Mouse (Mus musculus): ENCODE measurements around the gene Ifi35. TPM values are rescaled to one million over a fixed set of nuclear protein-coding genes. Genes with fewer than 3 reads are reported as not detected.

Ifi35 gene
- polyA plus RNA-seq, 2 experiments: 17.2 to 22.1 TPM

DNA sequence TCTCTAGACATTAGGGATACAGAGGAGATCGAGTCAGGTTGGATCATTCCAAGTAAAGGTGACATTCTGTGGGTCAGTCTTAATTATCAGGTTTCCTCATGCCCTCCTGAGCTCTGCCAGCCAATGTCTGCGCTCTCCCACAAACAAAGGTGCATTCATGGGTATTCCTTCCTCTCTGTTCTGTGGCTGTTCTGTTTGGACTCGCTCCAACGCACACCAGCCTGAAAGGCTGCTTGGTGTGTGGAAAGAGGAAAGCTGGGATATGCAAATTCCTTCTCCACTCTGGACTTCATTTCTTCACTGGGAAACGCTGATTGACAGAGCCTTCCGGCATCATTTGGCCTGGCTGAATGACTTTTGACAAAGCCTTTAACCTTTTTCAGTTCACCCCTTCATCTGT is 6.5 kb downstream of the Ifi35 start:
- peaks cover 0 to 12% of the 10 kb centered on the region in 2 experiments; a peak in 2 of 4 replicates for H3K4me1 ChIP-seq (replicated peaks; ENCODE audit: control insufficient read depth in 2 of 2, insufficient read depth in 2 of 2, low read length in 1 of 2)
- no peak overlapping the region for H3K27ac ChIP-seq
- DNase-seq (ENCODE audit: low read depth in 3 of 3, low spot score in 3 of 3): no peak
- 77% methylated on average over 6 of the region's 6 CpGs for WGBS (ENCODE audit: insufficient replicate concordance)
- H3K9ac ChIP-seq (replicated peaks): no peak overlapping the region
- no peak overlapping the region for H3K4me3 ChIP-seq (ENCODE audit: insufficient read depth in 1 of 2, low read depth in 2 of 2, low read length in 2 of 2)
- H3K4me2 ChIP-seq (ENCODE audit: low read depth): no peak overlapping the region
- H3K27me3 ChIP-seq (ENCODE audit: control insufficient read depth, insufficient read depth, low read length): no peaks in the 10 kb centered on the region
- no peak for ATAC-seq (ENCODE audit: insufficient read depth)
- H3K36me3 ChIP-seq (replicated peaks; ENCODE audit: control insufficient read depth, insufficient read depth, low read depth): no peaks in the 10 kb centered on the region; the same call in none of the 2 replicates
- no peak for TF ChIP-seq CTCF (IDR thresholded peaks at IDR 0.05; ENCODE audit: low read depth)
- no peak for TF ChIP-seq EP300 (IDR thresholded peaks at IDR 0.05; ENCODE audit: low read depth)
- H3K9me3 ChIP-seq (ENCODE audit: control insufficient read depth, low read length): no peaks in the 10 kb centered on the region

DNA sequence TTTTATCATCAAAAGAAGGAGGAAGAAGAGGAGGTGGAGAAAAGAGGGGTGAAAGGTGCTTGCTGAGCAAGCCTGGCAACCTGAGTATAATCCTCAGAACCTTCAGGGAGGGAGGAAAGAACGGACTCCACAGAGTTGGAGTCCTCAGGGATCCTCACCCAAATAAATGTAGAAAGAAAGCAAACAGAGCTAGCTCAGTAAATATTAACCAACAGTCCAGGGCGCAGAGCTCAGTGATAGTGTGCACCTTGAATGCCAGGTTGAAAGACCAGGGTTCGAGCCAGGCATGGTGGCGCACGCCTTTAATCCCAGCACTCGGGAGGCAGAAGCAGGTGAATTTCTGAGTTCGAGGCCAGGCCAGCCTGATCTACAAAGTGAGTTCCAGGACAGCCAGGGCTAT is 7.4 kb downstream of the Ifi35 start:
- Histone ChIP-seq H3K9me3 (ENCODE audit: control insufficient read depth, low read length) (no peaks in the 10 kb centered on the region), H3K27ac (no peak overlapping the region), H3K4me2 (ENCODE audit: low read depth) (no peak overlapping the region), H3K36me3 (replicated peaks; ENCODE audit: control insufficient read depth, insufficient read depth, low read depth) (peaks cover 4% of the 10 kb centered on the region), H3K9ac (replicated peaks) (no peak overlapping the region), H3K27me3 (ENCODE audit: control insufficient read depth, insufficient read depth, low read length) (no peaks in the 10 kb centered on the region), H3K4me3 (ENCODE audit: insufficient read depth in 1 of 2, low read depth in 2 of 2, low read length in 2 of 2) (no peak overlapping the region), H3K4me1 (replicated peaks; ENCODE audit: control insufficient read depth in 2 of 2, insufficient read depth in 2 of 2, low read length in 1 of 2) (peaks cover 0 to 12% of the 10 kb centered on the region in 2 experiments; a peak in 2 of 4 replicates)
- DNase-seq (ENCODE audit: low read depth in 3 of 3, low spot score in 3 of 3) (no peak), ATAC-seq (ENCODE audit: insufficient read depth) (no peak)
- no peak for TF ChIP-seq CTCF (IDR thresholded peaks at IDR 0.05; ENCODE audit: low read depth)
- TF ChIP-seq EP300 (IDR thresholded peaks at IDR 0.05; ENCODE audit: low read depth): no peak
- WGBS (ENCODE audit: insufficient replicate concordance): 70% methylated on average over 7 of the region's 7 CpGs

DNA sequence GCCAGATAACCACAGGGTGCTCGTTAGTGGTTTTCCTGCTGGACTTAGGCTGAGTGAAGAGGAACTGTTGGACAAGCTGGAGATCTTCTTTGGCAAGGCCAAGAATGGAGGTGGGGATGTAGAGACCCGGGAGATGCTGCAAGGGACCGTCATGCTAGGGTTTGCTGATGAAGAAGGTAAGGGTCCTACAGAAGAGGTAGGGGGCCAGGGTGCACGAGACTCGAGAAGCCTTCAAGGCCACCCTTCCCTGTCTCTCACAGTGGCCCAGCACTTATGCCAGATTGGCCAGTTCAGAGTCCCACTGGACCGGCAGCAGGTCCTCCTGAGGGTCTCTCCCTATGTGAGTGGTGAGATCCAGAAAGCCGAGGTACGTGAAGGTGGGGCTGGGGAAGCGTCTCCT is 9.4 kb downstream of the Ifi35 start:
- H3K9ac ChIP-seq (replicated peaks): no peak overlapping the region
- H3K4me2 ChIP-seq (ENCODE audit: low read depth): no peak overlapping the region
- peaks cover 4% of the 10 kb centered on the region for H3K36me3 ChIP-seq (replicated peaks; ENCODE audit: control insufficient read depth, insufficient read depth, low read depth)
- ATAC-seq (ENCODE audit: insufficient read depth) (no peak), DNase-seq (ENCODE audit: low read depth in 3 of 3, low spot score in 3 of 3) (no peak)
- H3K27ac ChIP-seq: no peak overlapping the region
- no peaks in the 10 kb centered on the region; a peak in 1 of 4 replicates for H3K4me1 ChIP-seq (replicated peaks; ENCODE audit: control insufficient read depth in 2 of 2, insufficient read depth in 2 of 2, low read length in 1 of 2)
- TF ChIP-seq CTCF (IDR thresholded peaks at IDR 0.05; ENCODE audit: low read depth): no peak
- no peak for TF ChIP-seq EP300 (IDR thresholded peaks at IDR 0.05; ENCODE audit: low read depth)
- no peaks in the 10 kb centered on the region for H3K27me3 ChIP-seq (ENCODE audit: control insufficient read depth, insufficient read depth, low read length)
- no peak overlapping the region for H3K4me3 ChIP-seq (ENCODE audit: insufficient read depth in 1 of 2, low read depth in 2 of 2, low read length in 2 of 2)
- 78% methylated on average over 9 of the region's 9 CpGs for WGBS (ENCODE audit: insufficient replicate concordance)
- no peaks in the 10 kb centered on the region for H3K9me3 ChIP-seq (ENCODE audit: control insufficient read depth, low read length)

DNA sequence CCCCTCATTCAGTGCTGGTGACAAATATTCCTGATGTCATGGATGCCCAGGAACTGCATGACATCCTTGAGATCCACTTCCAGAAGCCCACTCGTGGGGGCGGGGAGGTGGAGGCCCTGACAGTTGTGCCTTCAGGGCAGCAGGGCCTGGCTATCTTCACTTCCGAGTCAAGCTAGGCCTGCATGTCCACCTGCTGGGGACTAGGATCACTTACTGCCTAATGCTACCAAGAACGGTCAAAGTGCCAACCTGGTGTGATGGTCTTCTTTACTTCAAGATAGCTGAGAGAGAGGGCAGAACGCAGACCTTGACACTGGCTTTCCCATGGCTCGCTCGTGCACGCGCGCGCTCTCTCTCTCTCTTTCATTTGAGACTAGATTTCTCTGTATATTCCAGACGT is 10.0 kb downstream of the Ifi35 start:
- no peak for ATAC-seq (ENCODE audit: insufficient read depth)
- DNase-seq (ENCODE audit: low read depth in 3 of 3, low spot score in 3 of 3): no peak
- Histone ChIP-seq H3K27me3 (ENCODE audit: control insufficient read depth, insufficient read depth, low read length) (no peaks in the 10 kb centered on the region), H3K9me3 (ENCODE audit: control insufficient read depth, low read length) (no peaks in the 10 kb centered on the region), H3K27ac (no peak overlapping the region), H3K36me3 (replicated peaks; ENCODE audit: control insufficient read depth, insufficient read depth, low read depth) (peaks cover 4% of the 10 kb centered on the region), H3K4me1 (replicated peaks; ENCODE audit: control insufficient read depth in 2 of 2, insufficient read depth in 2 of 2, low read length in 1 of 2) (peaks cover 3 to 6% of the 10 kb centered on the region in 2 experiments), H3K4me3 (ENCODE audit: insufficient read depth in 1 of 2, low read depth in 2 of 2, low read length in 2 of 2) (no peak overlapping the region), H3K4me2 (ENCODE audit: low read depth) (no peak overlapping the region), H3K9ac (replicated peaks) (no peak overlapping the region)
- 82% methylated on average over 12 of the region's 12 CpGs for WGBS (ENCODE audit: insufficient replicate concordance)
- no peak for TF ChIP-seq CTCF (IDR thresholded peaks at IDR 0.05; ENCODE audit: low read depth)
- TF ChIP-seq EP300 (IDR thresholded peaks at IDR 0.05; ENCODE audit: low read depth): no peak

DNA sequence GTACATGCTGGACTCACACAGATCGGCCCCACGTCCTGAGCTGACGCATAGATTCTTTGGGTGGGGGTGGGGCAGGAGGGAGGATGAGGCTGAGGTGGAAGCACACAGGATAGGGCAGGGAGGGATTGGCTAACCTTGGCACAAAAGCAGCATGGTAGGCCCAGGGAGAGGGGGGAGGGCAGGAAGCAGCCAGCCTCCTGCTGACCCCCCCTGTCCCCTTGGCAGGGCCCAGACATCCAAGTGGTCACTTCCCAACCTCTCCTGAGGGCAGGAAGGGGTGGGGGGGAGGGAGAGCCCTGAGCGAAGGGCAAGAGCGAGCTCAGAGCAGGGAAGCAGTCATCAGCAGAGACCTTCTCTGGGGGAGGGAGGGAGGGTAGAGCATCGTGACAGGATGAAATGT is 11.5 kb downstream of the Ifi35 start:
- H3K27ac ChIP-seq: no peak overlapping the region
- no peaks in the 10 kb centered on the region; the same call in 1 of the 2 replicates for H3K27me3 ChIP-seq (ENCODE audit: control insufficient read depth, insufficient read depth, low read length)
- H3K9ac ChIP-seq (replicated peaks): no peak overlapping the region
- no peak overlapping the region for H3K4me3 ChIP-seq (ENCODE audit: insufficient read depth in 1 of 2, low read depth in 2 of 2, low read length in 2 of 2)
- no peak overlapping the region for H3K4me2 ChIP-seq (ENCODE audit: low read depth)
- no peak for DNase-seq (ENCODE audit: low read depth in 3 of 3, low spot score in 3 of 3)
- TF ChIP-seq CTCF (IDR thresholded peaks at IDR 0.05; ENCODE audit: low read depth): no peak
- TF ChIP-seq EP300 (IDR thresholded peaks at IDR 0.05; ENCODE audit: low read depth): no peak
- 84% methylated on average over 6 of the region's 6 CpGs for WGBS (ENCODE audit: insufficient replicate concordance)
- no peaks in the 10 kb centered on the region for H3K9me3 ChIP-seq (ENCODE audit: control insufficient read depth, low read length)
- peaks cover 10 to 18% of the 10 kb centered on the region in 2 experiments for H3K4me1 ChIP-seq (replicated peaks; ENCODE audit: control insufficient read depth in 2 of 2, insufficient read depth in 2 of 2, low read length in 1 of 2)
- no peak for ATAC-seq (ENCODE audit: insufficient read depth)
- peaks cover 4% of the 10 kb centered on the region for H3K36me3 ChIP-seq (replicated peaks; ENCODE audit: control insufficient read depth, insufficient read depth, low read depth)

All from liver, embryonic 14.5 days (tissue).